Mouse (Mus musculus) gastrocnemius, postnatal 10 days (tissue): ENCODE measurements around the gene Fndc1. TPM values are rescaled to one million over a fixed set of nuclear protein-coding genes. Genes with fewer than 3 reads are reported as not detected.

Source experiments
- microRNA-seq, 2 experiments: library from miRNA; unstranded; fragments of <30 nt; microRNA quantifications; one replicate each; pipeline ENCODE4 v1.2.0; 2021
- total RNA-seq, 2 experiments: library from RNA; stranded (reverse); gene quantifications; 2 replicates each; pipeline ENCODE4 v1.2.3; 2021

Fndc1 gene
- total RNA-seq, 2 experiments from 2014 or later: 149 to 184 TPM

Small RNAs within 50 kb of the gene (microRNA-seq; reads per million reads assigned to microRNA genes)
- gene Gm25872: 0 reads per million in 2 experiments

Other genes with a start within 250 kb of the Fndc1 start
- 1 to 10 TPM; 1.4 to 1.5 TPM for gene Tagap, start 98.7 kb upstream of the Fndc1 start, total RNA-seq
- gene Rsph3a, start 118.3 kb upstream of the Fndc1 start, total RNA-seq: 10 to 100 TPM; 21.1 to 26.2 TPM